Mouse (Mus musculus) hindbrain, embryonic 16.5 days (tissue): ENCODE measurements around the gene Tmem8b. TPM values are rescaled to one million over a fixed set of nuclear protein-coding genes. Genes with fewer than 3 reads are reported as not detected.

Experiments
- ATAC-seq: fragments of 200-750 bp; cut with Nextera tagmentation; 2 replicates; pipeline ENCODE4 v1.8.0; 2017; ENCODE audit warnings: moderate TSS enrichment, moderate library complexity
- H3K27ac ChIP-seq: fragments of 300-500 bp; sonication (generic); 2 replicates; pipeline ENCODE4 v1.5.1; 2014; ENCODE audit warnings: low read depth, mild to moderate bottlenecking, control low read depth, low read length, moderate library complexity
- H3K27me3 ChIP-seq: fragments of 300-500 bp; sonication (generic); replicated peaks from 2 replicates; pipeline ENCODE4 v1.6.1; 2014; ENCODE audit warnings: low read length; ENCODE audit not compliant: control insufficient read depth, insufficient read depth
- H3K36me3 ChIP-seq: fragments of 300-500 bp; sonication (generic); 2 replicates; pipeline ENCODE4 v1.6.1; 2014; ENCODE audit warnings: mild to moderate bottlenecking, low read length, moderate library complexity, mixed read lengths; ENCODE audit not compliant: control insufficient read depth, insufficient read depth
- H3K4me1 ChIP-seq: fragments of 300-500 bp; sonication (generic); 2 replicates; pipeline ENCODE4 v1.6.1; 2014; ENCODE audit warnings: low read depth, low read length; ENCODE audit not compliant: control insufficient read depth, insufficient read depth
- H3K4me2 ChIP-seq: fragments of 300-500 bp; sonication (generic); 2 replicates; pipeline ENCODE4 v1.6.1; 2014; ENCODE audit warnings: mild to moderate bottlenecking, low read length, control low read depth, moderate library complexity
- H3K4me3 ChIP-seq: fragments of 300-500 bp; sonication (generic); 2 replicates; pipeline ENCODE4 v1.5.1; 2014; ENCODE audit warnings: mild to moderate bottlenecking, low read length, control low read depth, moderate library complexity
- H3K9ac ChIP-seq: fragments of 300-500 bp; sonication (generic); 2 replicates; pipeline ENCODE4 v1.6.1; 2014; ENCODE audit warnings: low read depth, mild to moderate bottlenecking, control low read depth, low read length, moderate library complexity
- H3K9me3 ChIP-seq: fragments of 300-500 bp; sonication (generic); 2 replicates; pipeline ENCODE4 v1.6.1; 2014; ENCODE audit warnings: mild to moderate bottlenecking, low read length, moderate library complexity; ENCODE audit not compliant: control insufficient read depth
- WGBS: fragments of 180-500 bp; shearing (Covaris S2); extraction: QIAGEN DNeasy Blood & Tissue Kit; methylation state at CpG from one replicate; pipeline ENCODE4 v1.1.7; 2014; 5-methylcytosine and 5-hydroxymethylcytosine counted together
- polyA plus RNA-seq: library from polyadenylated mRNA; unstranded; fragments of >200 nt; fragmentation: Nextera tagmentation; extraction: Ambion mirVana; gene quantifications from 2 replicates; pipeline ENCODE4 v1.2.1, GENCODE M21; 2015

Gene Tmem8b
- 12.0 and 13.9 TPM in 2 replicates for polyA plus RNA-seq

GRCm38 (mm10) chr4:43668782-43669427, at the start of gene Tmem8b, which contains the start of gene Fam221b:
Gene Tmem8b, plus strand, starts transcription at chr4:43668971.
Gene Fam221b, minus strand, starts transcription at chr4:43669145.
- H3K4me3 ChIP-seq = peak within 1 kb of the TSS; percentile 93
- H3K4me1 ChIP-seq = peaks cover 38% of the 10 kb centered on the region
- no peaks in the 10 kb centered on the region; the same call in 1 of the 2 replicates for H3K27me3 ChIP-seq
- ATAC-seq = peak; percentile 97
- H3K9ac ChIP-seq = peak within 1 kb of the TSS; percentile 98
- H3K36me3 ChIP-seq = 0 out of 2 replicates have a peak, but pooled peaks cover under 1% of the 10 kb centered on the region
- under 1% methylated on average over 27 of the region's 41 CpGs for WGBS
- H3K4me2 ChIP-seq = peak within 1 kb of the TSS; percentile 73
- H3K9me3 ChIP-seq = no peaks in the 10 kb centered on the region
- H3K27ac ChIP-seq = peak within 1 kb of the TSS; percentile 75

- no peak overlapping the region for H3K27ac ChIP-seq
- H3K27me3 ChIP-seq = no peaks in the 10 kb centered on the region
- no peaks in the 10 kb centered on the region for H3K4me1 ChIP-seq
- ATAC-seq = no peak
- no peak overlapping the region for H3K9ac ChIP-seq
- H3K9me3 ChIP-seq = no peaks in the 10 kb centered on the region; the same call in 1 of the 2 replicates
- H3K36me3 ChIP-seq = no peaks in the 10 kb centered on the region
- H3K4me3 ChIP-seq = no peak overlapping the region
- WGBS = 89% methylated on average over 4 of the region's 4 CpGs
- H3K4me2 ChIP-seq = no peak overlapping the region
Observed at GRCm38 (mm10) chr4:43620146-43620778, 48.5 kb upstream of the Tmem8b start.

- no peak overlapping the region for H3K27ac ChIP-seq
- 42% methylated on average over 20 of the region's 20 CpGs for WGBS
- no peak overlapping the region for H3K9ac ChIP-seq
- H3K4me1 ChIP-seq = peaks cover 28% of the 10 kb centered on the region
- H3K27me3 ChIP-seq = no peaks in the 10 kb centered on the region
- H3K9me3 ChIP-seq = no peaks in the 10 kb centered on the region; the same call in 1 of the 2 replicates
- ATAC-seq = peak; percentile 24; the same call in 1 of the 2 replicates
- no peaks in the 10 kb centered on the region for H3K36me3 ChIP-seq
- H3K4me3 ChIP-seq = no peak overlapping the region
- peak overlapping the region; percentile 33 for H3K4me2 ChIP-seq
Observed at GRCm38 (mm10) chr4:43629106-43629817, 39.5 kb upstream of the Tmem8b start.

GRCm38 (mm10) chr4:43630030-43630581, 38.7 kb upstream of the Tmem8b start:
- Histone ChIP-seq H3K9me3 (no peaks in the 10 kb centered on the region; the same call in 1 of the 2 replicates), H3K4me3 (no peak overlapping the region), H3K27me3 (no peaks in the 10 kb centered on the region), H3K4me1 (peaks cover 28% of the 10 kb centered on the region), H3K36me3 (no peaks in the 10 kb centered on the region), H3K27ac (peak overlapping the region; percentile 82), H3K9ac (0 out of 2 replicates have a peak overlapping the region, but pooled peaks have one; percentile 33), H3K4me2 (peak overlapping the region; percentile 44)
- 3% methylated on average over 5 of the region's 5 CpGs for WGBS
- peak; percentile 72 for ATAC-seq

- Histone ChIP-seq H3K27me3 (no peaks in the 10 kb centered on the region), H3K4me1 (peaks cover 28% of the 10 kb centered on the region), H3K4me3 (peak overlapping the region; percentile 64), H3K4me2 (peak overlapping the region; percentile 92), H3K27ac (peak overlapping the region; percentile 82), H3K9me3 (no peaks in the 10 kb centered on the region), H3K36me3 (no peaks in the 10 kb centered on the region), H3K9ac (peak overlapping the region; percentile 92; the same call in 1 of the 2 replicates)
- 12% methylated on average over 5 of the region's 5 CpGs for WGBS
- peak; percentile 2; the same call in 1 of the 2 replicates for ATAC-seq
Observed at GRCm38 (mm10) chr4:43630671-43631045, 38.1 kb upstream of the Tmem8b start.

GRCm38 (mm10) chr4:43631046-43631955, 37.5 kb upstream of the Tmem8b start, which contains the start of gene Npr2:
Gene Npr2, plus strand, starts transcription at chr4:43631935.
- Histone ChIP-seq H3K9me3 (no peaks in the 10 kb centered on the region), H3K36me3 (no peaks in the 10 kb centered on the region), H3K4me2 (peak within 1 kb of the TSS; percentile 92), H3K4me3 (peak within 1 kb of the TSS; percentile 64), H3K9ac (peak within 1 kb of the TSS; percentile 92), H3K27ac (peak within 1 kb of the TSS; percentile 82), H3K4me1 (peaks cover 28% of the 10 kb centered on the region), H3K27me3 (no peaks in the 10 kb centered on the region)
- peak; percentile 63 for ATAC-seq
- WGBS = 2% methylated on average over 20 of the region's 70 CpGs

GRCm38 (mm10) chr4:43631956-43632920, 36.5 kb upstream of the Tmem8b start:
- no peaks in the 10 kb centered on the region for H3K27me3 ChIP-seq
- peak overlapping the region; percentile 82 for H3K27ac ChIP-seq
- 38% methylated on average over 41 of the region's 42 CpGs for WGBS
- no peaks in the 10 kb centered on the region for H3K9me3 ChIP-seq
- H3K4me1 ChIP-seq = peaks cover 28% of the 10 kb centered on the region
- peak overlapping the region; percentile 92 for H3K9ac ChIP-seq
- peak overlapping the region; percentile 92 for H3K4me2 ChIP-seq
- no peaks in the 10 kb centered on the region for H3K36me3 ChIP-seq
- peak overlapping the region; percentile 64 for H3K4me3 ChIP-seq
- peak; percentile 15; the same call in 1 of the 2 replicates for ATAC-seq
